Mouse (Mus musculus) CH12.LX (cell line): ENCODE measurements around the gene Asap2. TPM values are rescaled to one million over a fixed set of nuclear protein-coding genes. Genes with fewer than 3 reads are reported as not detected.

Source experiments
- DNase-seq: peaks from one replicate; pipeline ENCODE4 v3.0.0-alpha.2; 2013; ENCODE audit errors: extremely low read depth
- H3K27ac ChIP-seq: 2 replicates; pipeline ENCODE4 v1.5.1; 2012; ENCODE audit warnings: low read depth, mild to moderate bottlenecking, control low read depth, moderate library complexity; ENCODE audit not compliant: insufficient read depth
- H3K27me3 ChIP-seq: replicated peaks from 2 replicates; pipeline ENCODE3; 2012; ENCODE audit warnings: inconsistent platforms
- H3K36me3 ChIP-seq, 2 experiments: replicated peaks in 1 of 2; 2 replicates each; pipeline versions ENCODE3 to v1.6.1; 2012; ENCODE audit warnings: inconsistent platforms in 1 of 2, low read length in 1 of 2, mild to moderate bottlenecking in 1 of 2, mixed read lengths in 1 of 2, moderate library complexity in 1 of 2; ENCODE audit not compliant: control insufficient read depth in 1 of 2, insufficient read depth in 1 of 2
- H3K4me1 ChIP-seq, 2 experiments: 2 replicates each; pipeline ENCODE4 v1.6.1; 2012; ENCODE audit warnings: inconsistent platforms in 1 of 2, moderate library complexity in 1 of 2; ENCODE audit not compliant: insufficient read depth in 2 of 2, control insufficient read depth in 1 of 2
- H3K4me2 ChIP-seq: 2 replicates; pipeline ENCODE4 v1.6.1; 2012; ENCODE audit warnings: low read depth, mild to moderate bottlenecking, control low read depth; ENCODE audit not compliant: poor library complexity, insufficient read depth, severe bottlenecking
- H3K4me3 ChIP-seq, 3 experiments: fragments of 150-350 bp in 1 of 3; sonication (generic) in 1 of 3; replicated peaks in 1 of 3; 2 replicates each; pipeline versions ENCODE3 to v1.5.1; 2011 to 2012; ENCODE audit warnings: low read depth in 2 of 3, low read length in 2 of 3, mild to moderate bottlenecking in 2 of 3, moderate library complexity in 2 of 3, control low read depth in 1 of 3, improper control_type of control experiment in 1 of 3, inconsistent platforms in 1 of 3, mixed read lengths in 1 of 3; ENCODE audit not compliant: poor library complexity in 1 of 3
- H3K79me2 ChIP-seq: replicated peaks from 2 replicates; pipeline ENCODE4 v1.6.1; 2012; ENCODE audit warnings: mild to moderate bottlenecking, moderate library complexity; ENCODE audit not compliant: control insufficient read depth, poor library complexity, insufficient read depth, severe bottlenecking; ENCODE audit errors: extremely low read depth
- H3K9ac ChIP-seq: 2 replicates; pipeline ENCODE4 v1.6.1; 2012; ENCODE audit warnings: low read depth, mild to moderate bottlenecking, control low read depth, moderate library complexity; ENCODE audit not compliant: insufficient read depth
- H3K9me3 ChIP-seq: replicated peaks from 2 replicates; pipeline ENCODE3; 2012; ENCODE audit warnings: low read length, inconsistent platforms, mixed read lengths
- CTCF ChIP-seq, 2 experiments: IDR thresholded peaks in 1 of 2; conservative IDR thresholded peaks in 1 of 2; 2 replicates each; pipeline ENCODE4 v1.5.1; 2011 to 2012; ENCODE audit warnings: low read depth in 2 of 2, low read length in 2 of 2, improper control_type of control experiment in 1 of 2, inconsistent platforms in 1 of 2, mild to moderate bottlenecking in 1 of 2, moderate library complexity in 1 of 2
- EP300 ChIP-seq: IDR thresholded peaks from 2 replicates; pipeline ENCODE4 v1.6.1; 2011; ENCODE audit warnings: low read length, improper control_type of control experiment
- ETS1 ChIP-seq: conservative IDR thresholded peaks from 2 replicates; pipeline ENCODE4 v1.6.1; 2012; ENCODE audit warnings: low read depth, mild to moderate bottlenecking, inconsistent platforms, low read length, improper control_type of control experiment, moderate library complexity
- HCFC1 ChIP-seq: IDR thresholded peaks from 2 replicates; pipeline ENCODE4 v1.6.1; 2012; ENCODE audit warnings: low read depth, mild to moderate bottlenecking, inconsistent platforms, low read length, improper control_type of control experiment
- MAFK ChIP-seq: IDR thresholded peaks from 2 replicates; pipeline ENCODE4 v1.6.1; 2011; ENCODE audit warnings: low read length, improper control_type of control experiment; ENCODE audit not compliant: insufficient replicate concordance
- MAX ChIP-seq: IDR thresholded peaks from 2 replicates; pipeline ENCODE4 v1.6.1; 2011; ENCODE audit warnings: low read length, improper control_type of control experiment
- MEF2A ChIP-seq: IDR thresholded peaks from 2 replicates; pipeline ENCODE4 v1.6.1; 2014; ENCODE audit warnings: low read depth, mild to moderate bottlenecking, inconsistent platforms, low read length, improper control_type of control experiment, borderline replicate concordance
- NRF1 ChIP-seq: IDR thresholded peaks from 2 replicates; pipeline ENCODE4 v1.6.1; 2014; ENCODE audit warnings: low read depth, mild to moderate bottlenecking, inconsistent platforms, low read length, improper control_type of control experiment, moderate library complexity
- RAD21 ChIP-seq: IDR thresholded peaks from 2 replicates; pipeline ENCODE4 v1.6.1; 2011; ENCODE audit warnings: low read depth, mild to moderate bottlenecking, low read length, improper control_type of control experiment, moderate library complexity
- SIN3A ChIP-seq: IDR thresholded peaks from 2 replicates; pipeline ENCODE4 v1.6.1; 2012; ENCODE audit warnings: low read length, improper control_type of control experiment, inconsistent platforms
- SMC3 ChIP-seq: IDR thresholded peaks from 2 replicates; pipeline ENCODE4 v1.6.1; 2011; ENCODE audit warnings: low read depth, low read length, improper control_type of control experiment
- TCF12 ChIP-seq: IDR thresholded peaks from 2 replicates; pipeline ENCODE4 v1.6.1; 2014; ENCODE audit warnings: low read depth, mild to moderate bottlenecking, inconsistent platforms, low read length, improper control_type of control experiment
- USF2 ChIP-seq: conservative IDR thresholded peaks from 2 replicates; pipeline ENCODE4 v1.6.1; 2011; ENCODE audit warnings: low read depth, low read length, improper control_type of control experiment
- dilution Hi-C: fragments of 300-500 bp; cut with MboI; formaldehyde crosslinking; loops from 2 replicates; pipeline ENCODE4 v1.14.3; 2020; ENCODE audit warnings: low sequenced_read_pairs; ENCODE audit not compliant: extremely low pct_unique_long_range_greater_than_20kb, extremely low pct_ligation_motif_present
- in situ Hi-C: fragments of 300-500 bp; cut with MboI; formaldehyde crosslinking; loops from 3 replicates; pipeline ENCODE4 v1.14.3; 2019; ENCODE audit warnings: low sequenced_read_pairs, low pct_ligation_motif_present, low pct_unique_long_range_greater_than_20kb, mixed read lengths
- polyA plus RNA-seq: library from polyadenylated mRNA; unstranded; fragments of >175 nt; gene quantifications from 2 replicates; pipeline ENCODE4 v1.2.1, GENCODE M21; 2012; ENCODE audit warnings: low read depth; ENCODE audit not compliant: insufficient read length
- total RNA-seq, 2 experiments: library from RNA; depleted of rRNA; stranded (reverse); fragments of 300-350 nt in 1 of 2; fragments of >200 nt in 1 of 2; gene quantifications; 2 replicates each; pipeline ENCODE4 v1.2.3; 2012 to 2014

Asap2 gene
- total and polyA plus RNA-seq, 3 experiments, result 0.17 to 0.64 (median 0.17) TPM

- dilution Hi-C loops, result no loop called here
- Histone ChIP-seq H3K9me3 (no peaks in the 10 kb centered on the region), H3K4me1 (peaks cover 3 to 25% of the 10 kb centered on the region in 2 experiments), H3K79me2 (peaks cover 9% of the 10 kb centered on the region), H3K36me3 (peaks cover 57 to 76% of the 10 kb centered on the region in 2 experiments), H3K27ac (no peak overlapping the region), H3K9ac (no peak overlapping the region), H3K27me3 (no peaks in the 10 kb centered on the region), H3K4me3 (no peak overlapping the region), H3K4me2 (peak overlapping the region; percentile 89; the same call in 1 of the 2 replicates)
- DNase-seq, result peak; percentile 83
- TF ChIP-seq MAX (no peak), HCFC1 (no peak), CTCF (conservative IDR thresholded peaks at IDR 0.05 in 1 of 2, IDR thresholded peaks at IDR 0.05 in 1 of 2; ENCODE audit: low read depth in 2 of 2, low read length in 2 of 2) (peak; percentile 69 to 90), MEF2A (no peak), RAD21 (peak; percentile 48), USF2 (no peak), NRF1 (0 out of 2 replicates have a peak, but pooled peaks have one; percentile 30), SIN3A (peak; percentile 48; the same call in 1 of the 2 replicates), EP300 (no peak), SMC3 (peak; percentile 75), ETS1 (no peak), TCF12 (no peak), MAFK (no peak)
- in situ Hi-C loops, result no loop called here
These were observed 328.1 kb downstream of the Asap2 start for GRCm38 (mm10) chr12:21318143-21318895.
